Mouse (Mus musculus) MEL (cell line): ENCODE data around the gene Dnajb14.

Experiments used
- CTCF ChIP-seq, 3 experiments: IDR thresholded peaks in 2 of 3; conservative IDR thresholded peaks in 1 of 3; 2 replicates each; pipeline ENCODE4 v1.5.1; 2011 to 2012; ENCODE audit warnings: low read length in 3 of 3, low read depth in 2 of 3, mild to moderate bottlenecking in 2 of 3, improper control_type of control experiment in 1 of 3, inconsistent platforms in 1 of 3, mixed read lengths in 1 of 3, moderate library complexity in 1 of 3; ENCODE audit not compliant: control insufficient read depth in 1 of 3, insufficient read depth in 1 of 3, poor library complexity in 1 of 3, severe bottlenecking in 1 of 3
- EP300 ChIP-seq, 2 experiments: IDR thresholded peaks; 2 replicates each; pipeline ENCODE4 v1.6.1; 2011; ENCODE audit warnings: improper control_type of control experiment in 2 of 2, low read length in 2 of 2, low read depth in 1 of 2, mild to moderate bottlenecking in 1 of 2
- GATA1 ChIP-seq: IDR thresholded peaks from 2 replicates; pipeline ENCODE4 v1.6.1; 2011; ENCODE audit warnings: low read depth, low read length, improper control_type of control experiment
- KAT2A ChIP-seq: conservative IDR thresholded peaks from 2 replicates; pipeline ENCODE4 v1.6.1; 2012; ENCODE audit warnings: low read depth, low read length, improper control_type of control experiment, inconsistent platforms
- MAZ ChIP-seq: IDR thresholded peaks from 2 replicates; pipeline ENCODE4 v1.6.1; 2012; ENCODE audit warnings: low read depth, mild to moderate bottlenecking, inconsistent platforms, low read length, improper control_type of control experiment
- NRF1 ChIP-seq: IDR thresholded peaks from 2 replicates; pipeline ENCODE4 v1.6.1; 2014; ENCODE audit warnings: low read depth, mild to moderate bottlenecking, inconsistent platforms, low read length, improper control_type of control experiment, moderate library complexity; ENCODE audit not compliant: poor library complexity, insufficient read depth, severe bottlenecking
- POLR2AphosphoS5 ChIP-seq: IDR thresholded peaks from 2 replicates; pipeline ENCODE4 v1.6.1; 2012; ENCODE audit warnings: low read depth, borderline replicate concordance, mild to moderate bottlenecking, inconsistent platforms, low read length, moderate library complexity, mixed read lengths
- RAD21 ChIP-seq: IDR thresholded peaks from 2 replicates; pipeline ENCODE4 v1.6.1; 2011; ENCODE audit warnings: mild to moderate bottlenecking, low read depth, low read length, improper control_type of control experiment
- TBP ChIP-seq: IDR thresholded peaks from 2 replicates; pipeline ENCODE4 v1.8.0; 2011; ENCODE audit warnings: low read depth, low read length, improper control_type of control experiment
- TCF12 ChIP-seq: IDR thresholded peaks from 2 replicates; pipeline ENCODE4 v1.6.1; 2014; ENCODE audit warnings: low read depth, mild to moderate bottlenecking, inconsistent platforms, low read length, improper control_type of control experiment, moderate library complexity

- TF ChIP-seq NRF1 (no peak), TBP (no peak), CTCF (IDR thresholded peaks at IDR 0.05 in 2 of 3, conservative IDR thresholded peaks at IDR 0.05 in 1 of 3; ENCODE audit: control insufficient read depth in 1 of 3, insufficient read depth in 1 of 3, low read depth in 2 of 3, low read length in 3 of 3, poor library complexity in 1 of 3, severe bottlenecking in 1 of 3) (no peak), POLR2AphosphoS5 (no peak), GATA1 (no peak), TCF12 (no peak), EP300 (IDR thresholded peaks at IDR 0.05; ENCODE audit: low read depth in 1 of 2, low read length in 2 of 2) (no peak), RAD21 (no peak), KAT2A (no peak), MAZ (no peak)
Observed at GRCm38 (mm10) chr3:137891089-137891488, 23.6 kb downstream of the Dnajb14 start.
